Mouse (Mus musculus) kidney, embryonic 15.5 days (tissue): ENCODE data around the gene Ak2. TPM values are rescaled to one million over a fixed set of nuclear protein-coding genes. Genes with fewer than 3 reads are reported as not detected.
A peak's percentile ranks its signal among the peaks of the same experiment; 100 is the strongest.

ENCODE experiments used
- ATAC-seq: fragments of 200-750 bp; cut with Nextera tagmentation; replicated peaks from 2 replicates; pipeline ENCODE4 v1.8.0; 2017; ENCODE audit warnings: moderate TSS enrichment; ENCODE audit not compliant: low FRiP score
- H3K27ac ChIP-seq: fragments of 300-500 bp; sonication (generic); 2 replicates; pipeline ENCODE4 v1.5.1; 2015; ENCODE audit warnings: mild to moderate bottlenecking, inconsistent platforms
- H3K27me3 ChIP-seq: fragments of 300-500 bp; sonication (generic); 2 replicates; pipeline ENCODE4 v1.6.1; 2015; ENCODE audit warnings: inconsistent platforms
- H3K36me3 ChIP-seq: fragments of 300-500 bp; sonication (generic); 2 replicates; pipeline ENCODE4 v1.6.1; 2015; ENCODE audit warnings: inconsistent platforms
- H3K4me1 ChIP-seq: fragments of 300-500 bp; sonication (generic); 2 replicates; pipeline ENCODE4 v1.6.1; 2015; ENCODE audit warnings: inconsistent platforms
- H3K4me2 ChIP-seq: fragments of 300-500 bp; sonication (generic); 2 replicates; pipeline ENCODE4 v1.6.1; 2015; ENCODE audit warnings: moderate library complexity, mild to moderate bottlenecking, inconsistent platforms
- H3K4me3 ChIP-seq: fragments of 300-500 bp; sonication (generic); replicated peaks from 2 replicates; pipeline ENCODE4 v1.5.1; 2015; ENCODE audit warnings: mild to moderate bottlenecking, inconsistent platforms
- H3K9ac ChIP-seq: fragments of 300-500 bp; sonication (generic); 2 replicates; pipeline ENCODE4 v1.6.1; 2015; ENCODE audit warnings: mild to moderate bottlenecking, inconsistent platforms
- H3K9me3 ChIP-seq: fragments of 300-500 bp; sonication (generic); replicated peaks from 2 replicates; pipeline ENCODE4 v1.6.1; 2016; ENCODE audit warnings: inconsistent platforms
- WGBS: fragments of 180-500 bp; shearing (Covaris S2); methylation state at CpG from one replicate; pipeline ENCODE4 v1.1.7; 2015; ENCODE audit warnings: mixed read lengths; 5-methylcytosine and 5-hydroxymethylcytosine counted together
- polyA plus RNA-seq: library from polyadenylated mRNA; unstranded; fragments of >200 nt; fragmentation: Nextera tagmentation; extraction: Ambion mirVana; gene quantifications from 2 replicates; pipeline ENCODE4 v1.2.1, GENCODE M21; 2015

The Ak2 gene
- 224 and 231 TPM in 2 replicates for polyA plus RNA-seq

- peak within 1 kb of the TSS; percentile 38 for H3K4me2 ChIP-seq
- WGBS: 93% methylated on average over 9 of the region's 9 CpGs
- H3K4me3 ChIP-seq: no peak within 1 kb of the TSS; the same call in 1 of the 2 replicates
Measured at GRCm38 (mm10) chr4:128991500-128992008, at the start of gene Ak2. Ak2 (plus strand) TSS chr4:128991958.

GRCm38 (mm10) chr4:128942346-128942745 is 49.4 kb upstream of the Ak2 start:
- H3K4me2 ChIP-seq: no peak overlapping the region

More at GRCm38 (mm10) chr4:128991500-128992008, at the start of gene Ak2:
- Histone ChIP-seq H3K9ac (no peak within 1 kb of the TSS), H3K4me1 (peaks cover 27% of the 10 kb centered on the region), H3K36me3 (0 out of 2 replicates have a peak, but pooled peaks cover 5% of the 10 kb centered on the region), H3K9me3 (no peaks in the 10 kb centered on the region), H3K27ac (no peak within 1 kb of the TSS), H3K27me3 (no peaks in the 10 kb centered on the region; the same call in 1 of the 2 replicates)
- ATAC-seq: no peak

GRCm38 (mm10) chr4:128946736-128947135 is 45.0 kb upstream of the Ak2 start:
- H3K4me2 ChIP-seq: no peak overlapping the region
- no peak overlapping the region for H3K4me3 ChIP-seq
- H3K4me1 ChIP-seq: peaks cover 9% of the 10 kb centered on the region
- ATAC-seq: no peak
- 85% methylated on average over 9 of the region's 9 CpGs for WGBS
- H3K27me3 ChIP-seq: no peaks in the 10 kb centered on the region
- no peak overlapping the region for H3K9ac ChIP-seq
- 0 out of 2 replicates have a peak, but pooled peaks cover 3% of the 10 kb centered on the region for H3K36me3 ChIP-seq
- H3K9me3 ChIP-seq: no peaks in the 10 kb centered on the region
- H3K27ac ChIP-seq: no peak overlapping the region

More at GRCm38 (mm10) chr4:128942346-128942745, 49.4 kb upstream of the Ak2 start:
- H3K4me3 ChIP-seq: no peak overlapping the region
- no peaks in the 10 kb centered on the region for H3K9me3 ChIP-seq
- H3K36me3 ChIP-seq: 0 out of 2 replicates have a peak, but pooled peaks cover 3% of the 10 kb centered on the region
- H3K27ac ChIP-seq: no peak overlapping the region
- H3K27me3 ChIP-seq: no peaks in the 10 kb centered on the region
- peaks cover 2% of the 10 kb centered on the region for H3K4me1 ChIP-seq
- no peak overlapping the region for H3K9ac ChIP-seq
- ATAC-seq: no peak
- WGBS: 69% methylated on average over 3 of the region's 3 CpGs

- Histone ChIP-seq H3K9me3 (no peaks in the 10 kb centered on the region), H3K27me3 (no peaks in the 10 kb centered on the region), H3K27ac (no peak overlapping the region), H3K4me1 (peaks cover 9% of the 10 kb centered on the region), H3K4me3 (no peak overlapping the region), H3K4me2 (peak overlapping the region; percentile 38), H3K9ac (no peak overlapping the region), H3K36me3 (0 out of 2 replicates have a peak, but pooled peaks cover 3% of the 10 kb centered on the region)
- ATAC-seq: 0 out of 2 replicates have a peak, but pooled peaks have one; percentile 40
- WGBS: 19% methylated on average over 18 of the region's 18 CpGs
Measured at GRCm38 (mm10) chr4:128947326-128947933, 44.3 kb upstream of the Ak2 start.

GRCm38 (mm10) chr4:128948137-128948674 is 43.6 kb upstream of the Ak2 start:
- H3K36me3 ChIP-seq: 0 out of 2 replicates have a peak, but pooled peaks cover 3% of the 10 kb centered on the region
- ATAC-seq: no peak
- H3K4me1 ChIP-seq: peaks cover 9% of the 10 kb centered on the region
- H3K4me2 ChIP-seq: no peak overlapping the region
- H3K27me3 ChIP-seq: no peaks in the 10 kb centered on the region
- no peak overlapping the region for H3K9ac ChIP-seq
- H3K4me3 ChIP-seq: no peak overlapping the region
- no peak overlapping the region for H3K27ac ChIP-seq
- WGBS: 36% methylated on average over 6 of the region's 6 CpGs
- H3K9me3 ChIP-seq: no peaks in the 10 kb centered on the region

- peaks cover 9% of the 10 kb centered on the region for H3K4me1 ChIP-seq
- H3K9me3 ChIP-seq: no peaks in the 10 kb centered on the region
- H3K4me3 ChIP-seq: no peak overlapping the region
- 33% methylated on average over 15 of the region's 15 CpGs for whole genome bisulfite sequencing
- ATAC-seq: 0 out of 2 replicates have a peak, but pooled peaks have one; percentile 18
- no peak overlapping the region for H3K27ac ChIP-seq
- 0 out of 2 replicates have a peak, but pooled peaks cover 2% of the 10 kb centered on the region for H3K36me3 ChIP-seq
- H3K27me3 ChIP-seq: no peaks in the 10 kb centered on the region
- no peak overlapping the region for H3K9ac ChIP-seq
- H3K4me2 ChIP-seq: no peak overlapping the region
Measured at GRCm38 (mm10) chr4:128949470-128950005, 42.2 kb upstream of the Ak2 start.

GRCm38 (mm10) chr4:128950461-128950860 is 41.3 kb upstream of the Ak2 start:
- Histone ChIP-seq H3K27ac (no peak overlapping the region), H3K36me3 (no peaks in the 10 kb centered on the region), H3K9me3 (no peaks in the 10 kb centered on the region), H3K4me2 (no peak overlapping the region), H3K9ac (no peak overlapping the region), H3K4me3 (no peak overlapping the region), H3K4me1 (peaks cover 9% of the 10 kb centered on the region), H3K27me3 (no peaks in the 10 kb centered on the region)
- no peak for ATAC-seq
- 83% methylated on average over 5 of the region's 5 CpGs for WGBS

- peaks cover 18% of the 10 kb centered on the region for H3K4me1 ChIP-seq
Measured at GRCm38 (mm10) chr4:128953851-128954250, 37.9 kb upstream of the Ak2 start.

GRCm38 (mm10) chr4:128957155-128957911 is 34.4 kb upstream of the Ak2 start:
- Histone ChIP-seq H3K36me3 (no peaks in the 10 kb centered on the region), H3K27ac (peak overlapping the region; percentile 43), H3K9ac (no peak overlapping the region), H3K9me3 (no peaks in the 10 kb centered on the region), H3K27me3 (0 out of 2 replicates have a peak, but pooled peaks cover 4% of the 10 kb centered on the region), H3K4me2 (no peak overlapping the region), H3K4me3 (no peak overlapping the region), H3K4me1 (peaks cover 29% of the 10 kb centered on the region)
- 48% methylated on average over 11 of the region's 11 CpGs for WGBS
- peak; percentile 33; the same call in 1 of the 2 replicates for ATAC-seq

More at GRCm38 (mm10) chr4:128953851-128954250, 37.9 kb upstream of the Ak2 start:
- no peak overlapping the region for H3K4me2 ChIP-seq
- no peaks in the 10 kb centered on the region for H3K27me3 ChIP-seq
- 83% methylated on average over 5 of the region's 5 CpGs for WGBS
- H3K9me3 ChIP-seq: no peaks in the 10 kb centered on the region
- no peak overlapping the region for H3K27ac ChIP-seq
- H3K36me3 ChIP-seq: no peaks in the 10 kb centered on the region
- no peak for ATAC-seq
- no peak overlapping the region for H3K4me3 ChIP-seq
- H3K9ac ChIP-seq: no peak overlapping the region

GRCm38 (mm10) chr4:128958156-128958555 is 33.6 kb upstream of the Ak2 start:
- no peak for ATAC-seq
- peak overlapping the region; percentile 43 for H3K27ac ChIP-seq
- H3K36me3 ChIP-seq: no peaks in the 10 kb centered on the region
- H3K9ac ChIP-seq: 0 out of 2 replicates have a peak overlapping the region, but pooled peaks have one; percentile 2
- 0 out of 2 replicates have a peak, but pooled peaks cover 4% of the 10 kb centered on the region for H3K27me3 ChIP-seq
- no peaks in the 10 kb centered on the region for H3K9me3 ChIP-seq
- peaks cover 36% of the 10 kb centered on the region for H3K4me1 ChIP-seq
- no peak overlapping the region for H3K4me2 ChIP-seq
- WGBS: 78% methylated on average over 11 of the region's 11 CpGs
- H3K4me3 ChIP-seq: no peak overlapping the region

GRCm38 (mm10) chr4:128958849-128959248 is 32.9 kb upstream of the Ak2 start:
- no peak overlapping the region for H3K27ac ChIP-seq
- WGBS: 85% methylated on average over 8 of the region's 8 CpGs
- 0 out of 2 replicates have a peak, but pooled peaks cover 6% of the 10 kb centered on the region for H3K27me3 ChIP-seq
- H3K9ac ChIP-seq: no peak overlapping the region
- ATAC-seq: no peak
- H3K36me3 ChIP-seq: no peaks in the 10 kb centered on the region
- peaks cover 38% of the 10 kb centered on the region for H3K4me1 ChIP-seq
- H3K9me3 ChIP-seq: no peaks in the 10 kb centered on the region
- no peak overlapping the region for H3K4me2 ChIP-seq
- H3K4me3 ChIP-seq: no peak overlapping the region
